Mouse (Mus musculus) embryonic fibroblast, embryonic 13.5 days (primary cell): ENCODE results near the gene Kdm5a. TPM values are rescaled to one million over a fixed set of nuclear protein-coding genes. Genes with fewer than 3 reads are reported as not detected.

ENCODE experiments used
- H3K27ac ChIP-seq: 2 replicates; pipeline ENCODE4 v1.5.1; 2012; ENCODE audit warnings: low read length, control low read depth, inconsistent platforms; ENCODE audit not compliant: insufficient read depth
- H3K4me1 ChIP-seq: 2 replicates; pipeline ENCODE4 v1.6.1; 2011; ENCODE audit warnings: low read length; ENCODE audit not compliant: control insufficient read depth, insufficient read depth
- H3K4me3 ChIP-seq: 2 replicates; pipeline ENCODE4 v1.5.1; 2011; ENCODE audit warnings: mild to moderate bottlenecking, control low read depth, low read length; ENCODE audit not compliant: insufficient read depth
- CTCF ChIP-seq: IDR thresholded peaks from 2 replicates; pipeline ENCODE4 v1.5.1; 2011; ENCODE audit warnings: mild to moderate bottlenecking, control low read depth, low read length, moderate library complexity, borderline replicate concordance; ENCODE audit not compliant: insufficient read depth
- POLR2A ChIP-seq: IDR thresholded peaks from 2 replicates; pipeline ENCODE4 v1.6.1; 2011; ENCODE audit warnings: low read depth, mild to moderate bottlenecking, control low read depth, low read length, moderate library complexity
- polyA plus RNA-seq: library from polyadenylated mRNA; stranded (reverse); fragments of >200 nt; gene quantifications from 2 replicates; pipeline ENCODE4 v1.2.4, GENCODE M21; 2011; ENCODE audit warnings: low read depth; ENCODE audit not compliant: missing spikeins, insufficient read length

The Kdm5a gene
- polyA plus RNA-seq, 1 experiment = 45.3 TPM

- Histone ChIP-seq H3K4me1 (peaks cover 12% of the 10 kb centered on the region), H3K4me3 (no peak overlapping the region), H3K27ac (no peak overlapping the region)
- TF ChIP-seq CTCF = no peak
- TF ChIP-seq POLR2A = no peak
Measured at GRCm38 (mm10) chr6:120469770-120470169, 105.8 kb downstream of the Kdm5a start.

GRCm38 (mm10) chr6:120470666-120471065 is 106.7 kb downstream of the Kdm5a start:
- peaks cover 14% of the 10 kb centered on the region for H3K4me1 ChIP-seq
- peak overlapping the region; percentile 9; the same call in 1 of the 2 replicates for H3K27ac ChIP-seq
- TF ChIP-seq POLR2A (no peak), CTCF (no peak)
- no peak overlapping the region for H3K4me3 ChIP-seq

GRCm38 (mm10) chr6:120471991-120472441 is 108.1 kb downstream of the Kdm5a start:
- H3K4me1 ChIP-seq = peaks cover 14% of the 10 kb centered on the region
- no peak overlapping the region for H3K27ac ChIP-seq
- TF ChIP-seq CTCF = no peak
- TF ChIP-seq POLR2A = no peak
- no peak overlapping the region for H3K4me3 ChIP-seq

GRCm38 (mm10) chr6:120472455-120473140 is 108.7 kb downstream of the Kdm5a start:
- TF ChIP-seq CTCF (no peak), POLR2A (no peak)
- no peak overlapping the region for H3K27ac ChIP-seq
- peaks cover 14% of the 10 kb centered on the region for H3K4me1 ChIP-seq
- no peak overlapping the region for H3K4me3 ChIP-seq

- Histone ChIP-seq H3K27ac (no peak overlapping the region), H3K4me3 (no peak overlapping the region), H3K4me1 (peaks cover 14% of the 10 kb centered on the region)
- TF ChIP-seq POLR2A = no peak
- no peak for TF ChIP-seq CTCF
Measured at GRCm38 (mm10) chr6:120473427-120473826, 109.5 kb downstream of the Kdm5a start.

- no peak overlapping the region for H3K27ac ChIP-seq
Measured at GRCm38 (mm10) chr6:120475288-120475687, 111.4 kb downstream of the Kdm5a start.

GRCm38 (mm10) chr6:120479302-120479701 is 115.4 kb downstream of the Kdm5a start:
- H3K4me3 ChIP-seq = no peak overlapping the region
- TF ChIP-seq CTCF (no peak), POLR2A (no peak)
- H3K4me1 ChIP-seq = peaks cover 15% of the 10 kb centered on the region; the same call in 1 of the 2 replicates
- no peak overlapping the region for H3K27ac ChIP-seq

More at GRCm38 (mm10) chr6:120475288-120475687, 111.4 kb downstream of the Kdm5a start:
- Histone ChIP-seq H3K4me1 (peaks cover 8% of the 10 kb centered on the region), H3K4me3 (no peak overlapping the region)
- no peak for TF ChIP-seq CTCF
- TF ChIP-seq POLR2A = no peak

GRCm38 (mm10) chr6:120480361-120480760 is 116.4 kb downstream of the Kdm5a start:
- Histone ChIP-seq H3K4me3 (no peak overlapping the region), H3K4me1 (peaks cover 13% of the 10 kb centered on the region; the same call in 1 of the 2 replicates), H3K27ac (no peak overlapping the region)
- TF ChIP-seq POLR2A = no peak
- TF ChIP-seq CTCF = no peak

- H3K4me3 ChIP-seq = no peak overlapping the region
- H3K27ac ChIP-seq = no peak overlapping the region
- H3K4me1 ChIP-seq = peaks cover 13% of the 10 kb centered on the region; the same call in 1 of the 2 replicates
- TF ChIP-seq POLR2A (no peak), CTCF (no peak)
Measured at GRCm38 (mm10) chr6:120481538-120481937, 117.6 kb downstream of the Kdm5a start.

- H3K4me3 ChIP-seq = no peak overlapping the region
- TF ChIP-seq POLR2A (no peak), CTCF (no peak)
- H3K27ac ChIP-seq = 0 out of 2 replicates have a peak overlapping the region, but pooled peaks have one; percentile 15
- peaks cover 13% of the 10 kb centered on the region; the same call in 1 of the 2 replicates for H3K4me1 ChIP-seq
Measured at GRCm38 (mm10) chr6:120482021-120482420, 118.1 kb downstream of the Kdm5a start.
